Mouse (Mus musculus): ENCODE measurements around the gene Pla2g5. TPM values are rescaled to one million over a fixed set of nuclear protein-coding genes. Genes with fewer than 3 reads are reported as not detected.

Pla2g5 gene
- polyA plus RNA-seq, 2 experiments: not detected

DNA sequence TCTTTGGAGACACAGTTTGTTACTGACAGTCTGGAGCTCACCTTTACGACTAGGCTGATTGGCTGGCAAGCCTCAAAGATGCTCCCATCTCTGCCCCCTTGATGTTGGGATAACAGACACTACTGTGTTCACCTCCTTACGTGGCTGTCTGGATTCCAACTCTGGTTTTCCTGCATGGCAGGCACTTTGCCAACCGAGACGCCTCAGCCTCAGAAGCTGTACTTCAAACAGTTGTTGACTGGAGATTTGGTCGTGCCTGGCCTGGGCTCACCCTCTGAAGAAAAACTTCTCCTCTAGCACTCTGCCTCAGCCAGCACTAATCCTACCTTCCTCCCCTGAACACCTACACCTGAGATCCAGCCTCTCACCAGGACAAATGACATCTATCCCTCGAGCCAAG lies 71.8 kb downstream of the Pla2g5 start:
- DNase-seq (ENCODE audit: low read depth in 3 of 3, low spot score in 3 of 3) (no peak), ATAC-seq (ENCODE audit: insufficient read depth) (no peak)
- no peak overlapping the region for H3K27ac ChIP-seq
- no peak overlapping the region for H3K4me3 ChIP-seq (ENCODE audit: insufficient read depth in 1 of 2, low read depth in 2 of 2, low read length in 2 of 2)
- no peak for TF ChIP-seq EP300 (IDR thresholded peaks at IDR 0.05; ENCODE audit: low read depth)
- TF ChIP-seq CTCF (IDR thresholded peaks at IDR 0.05; ENCODE audit: low read depth): no peak
- no peaks in the 10 kb centered on the region for H3K27me3 ChIP-seq (ENCODE audit: control insufficient read depth, insufficient read depth, low read length)
- WGBS (ENCODE audit: insufficient replicate concordance): 48% methylated on average over 6 of the region's 6 CpGs
- H3K9me3 ChIP-seq (ENCODE audit: control insufficient read depth, low read length): no peaks in the 10 kb centered on the region
- H3K36me3 ChIP-seq (replicated peaks; ENCODE audit: control insufficient read depth, insufficient read depth, low read depth): no peaks in the 10 kb centered on the region
- H3K4me2 ChIP-seq (ENCODE audit: low read depth): no peak overlapping the region
- no peak overlapping the region for H3K9ac ChIP-seq (replicated peaks)
- no peaks in the 10 kb centered on the region for H3K4me1 ChIP-seq (replicated peaks; ENCODE audit: control insufficient read depth in 2 of 2, insufficient read depth in 2 of 2, low read length in 1 of 2)

DNA sequence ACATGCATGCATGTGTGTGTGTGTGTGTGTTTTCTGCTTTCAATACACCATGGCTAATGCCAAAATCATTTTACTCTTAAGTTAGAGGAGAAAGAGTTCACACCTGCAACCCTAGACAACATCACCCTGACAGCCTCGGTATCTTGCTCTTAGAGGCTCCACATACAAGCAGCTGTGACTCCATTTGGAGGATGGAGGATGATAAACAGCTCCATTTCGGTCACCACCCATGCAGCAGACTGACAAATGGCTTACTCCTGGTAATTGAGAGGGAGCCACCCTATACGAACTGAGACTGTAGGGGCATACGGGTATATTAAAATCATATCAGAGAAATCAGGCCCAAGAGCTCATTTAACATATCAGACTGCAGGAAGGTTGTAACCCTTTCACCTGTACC lies 74.9 kb downstream of the Pla2g5 start:
- TF ChIP-seq CTCF (IDR thresholded peaks at IDR 0.05; ENCODE audit: low read depth): no peak
- TF ChIP-seq EP300 (IDR thresholded peaks at IDR 0.05; ENCODE audit: low read depth): no peak
- DNase-seq (ENCODE audit: low read depth in 3 of 3, low spot score in 3 of 3) (no peak), ATAC-seq (ENCODE audit: insufficient read depth) (no peak)
- H3K9me3 ChIP-seq (ENCODE audit: control insufficient read depth, low read length): no peaks in the 10 kb centered on the region
- H3K27me3 ChIP-seq (ENCODE audit: control insufficient read depth, insufficient read depth, low read length): no peaks in the 10 kb centered on the region
- no peak overlapping the region for H3K9ac ChIP-seq (replicated peaks)
- H3K4me2 ChIP-seq (ENCODE audit: low read depth): no peak overlapping the region
- no peak overlapping the region for H3K4me3 ChIP-seq (ENCODE audit: insufficient read depth in 1 of 2, low read depth in 2 of 2, low read length in 2 of 2)
- no peaks in the 10 kb centered on the region for H3K4me1 ChIP-seq (replicated peaks; ENCODE audit: control insufficient read depth in 2 of 2, insufficient read depth in 2 of 2, low read length in 1 of 2)
- no peak overlapping the region for H3K27ac ChIP-seq
- WGBS (ENCODE audit: insufficient replicate concordance): 47% methylated on average over 4 of the region's 4 CpGs
- H3K36me3 ChIP-seq (replicated peaks; ENCODE audit: control insufficient read depth, insufficient read depth, low read depth): no peaks in the 10 kb centered on the region

DNA sequence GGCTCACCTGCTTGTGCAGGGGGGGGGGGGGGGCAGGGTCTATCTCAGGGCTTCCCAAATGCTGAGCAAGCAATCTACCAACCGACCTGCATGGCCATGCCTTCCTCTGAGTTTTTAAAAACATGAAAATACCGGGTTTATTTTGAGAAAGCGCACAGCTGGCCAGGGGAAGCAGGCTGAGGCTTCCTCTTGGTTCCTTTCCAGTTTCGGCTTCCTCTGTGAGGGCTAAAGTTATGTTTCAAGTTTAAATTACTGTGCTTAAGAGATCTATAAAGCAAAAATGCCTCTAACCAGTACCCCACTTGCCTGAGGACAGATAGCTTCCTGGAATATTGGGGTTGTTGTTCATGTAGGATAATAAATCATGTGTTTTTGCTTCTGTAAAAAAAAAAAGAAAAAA lies 77.1 kb downstream of the Pla2g5 start:
- no peaks in the 10 kb centered on the region for H3K4me1 ChIP-seq (replicated peaks; ENCODE audit: control insufficient read depth in 2 of 2, insufficient read depth in 2 of 2, low read length in 1 of 2)
- no peak for TF ChIP-seq CTCF (IDR thresholded peaks at IDR 0.05; ENCODE audit: low read depth)
- no peak for TF ChIP-seq EP300 (IDR thresholded peaks at IDR 0.05; ENCODE audit: low read depth)
- WGBS (ENCODE audit: insufficient replicate concordance): 37% methylated on average over 4 of the region's 4 CpGs
- no peak for ATAC-seq (ENCODE audit: insufficient read depth)
- H3K4me3 ChIP-seq (ENCODE audit: insufficient read depth in 1 of 2, low read depth in 2 of 2, low read length in 2 of 2): no peak overlapping the region
- DNase-seq (ENCODE audit: low read depth in 3 of 3, low spot score in 3 of 3): no peak
- H3K9ac ChIP-seq (replicated peaks): no peak overlapping the region
- H3K4me2 ChIP-seq (ENCODE audit: low read depth): no peak overlapping the region
- H3K9me3 ChIP-seq (ENCODE audit: control insufficient read depth, low read length): no peaks in the 10 kb centered on the region
- H3K36me3 ChIP-seq (replicated peaks; ENCODE audit: control insufficient read depth, insufficient read depth, low read depth): no peaks in the 10 kb centered on the region
- H3K27ac ChIP-seq: no peak overlapping the region
- no peaks in the 10 kb centered on the region for H3K27me3 ChIP-seq (ENCODE audit: control insufficient read depth, insufficient read depth, low read length)

DNA sequence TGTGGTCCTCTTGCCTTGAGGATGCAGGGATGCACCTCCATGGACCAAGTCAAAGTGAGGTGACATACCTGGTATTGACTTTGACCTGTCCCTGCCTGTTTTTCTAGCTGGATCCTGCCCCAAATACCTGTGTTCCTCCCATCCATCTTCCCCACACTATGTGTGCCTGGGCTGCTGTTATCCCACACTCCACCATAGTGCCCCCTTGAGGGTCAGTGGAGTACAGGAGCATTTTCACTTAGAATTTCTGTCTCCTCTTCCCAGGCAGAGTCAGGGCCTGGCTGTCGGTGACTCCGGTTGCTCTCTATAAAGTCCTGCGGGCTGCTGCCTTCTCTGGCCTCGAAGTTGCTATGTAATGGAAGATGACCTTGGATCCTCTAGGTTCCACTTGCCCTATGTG lies 77.6 kb downstream of the Pla2g5 start:
- no peaks in the 10 kb centered on the region for H3K9me3 ChIP-seq (ENCODE audit: control insufficient read depth, low read length)
- DNase-seq (ENCODE audit: low read depth in 3 of 3, low spot score in 3 of 3) (no peak), ATAC-seq (ENCODE audit: insufficient read depth) (no peak)
- H3K9ac ChIP-seq (replicated peaks): no peak overlapping the region
- H3K27ac ChIP-seq: no peak overlapping the region
- H3K36me3 ChIP-seq (replicated peaks; ENCODE audit: control insufficient read depth, insufficient read depth, low read depth): no peaks in the 10 kb centered on the region
- H3K4me3 ChIP-seq (ENCODE audit: insufficient read depth in 1 of 2, low read depth in 2 of 2, low read length in 2 of 2): no peak overlapping the region
- H3K4me1 ChIP-seq (replicated peaks; ENCODE audit: control insufficient read depth in 2 of 2, insufficient read depth in 2 of 2, low read length in 1 of 2): no peaks in the 10 kb centered on the region
- no peaks in the 10 kb centered on the region for H3K27me3 ChIP-seq (ENCODE audit: control insufficient read depth, insufficient read depth, low read length)
- WGBS (ENCODE audit: insufficient replicate concordance): 61% methylated on average over 4 of the region's 4 CpGs
- no peak overlapping the region for H3K4me2 ChIP-seq (ENCODE audit: low read depth)
- TF ChIP-seq CTCF (IDR thresholded peaks at IDR 0.05; ENCODE audit: low read depth): 0 out of 2 replicates have a peak, but pooled peaks have one; percentile 5
- TF ChIP-seq EP300 (IDR thresholded peaks at IDR 0.05; ENCODE audit: low read depth): no peak

DNA sequence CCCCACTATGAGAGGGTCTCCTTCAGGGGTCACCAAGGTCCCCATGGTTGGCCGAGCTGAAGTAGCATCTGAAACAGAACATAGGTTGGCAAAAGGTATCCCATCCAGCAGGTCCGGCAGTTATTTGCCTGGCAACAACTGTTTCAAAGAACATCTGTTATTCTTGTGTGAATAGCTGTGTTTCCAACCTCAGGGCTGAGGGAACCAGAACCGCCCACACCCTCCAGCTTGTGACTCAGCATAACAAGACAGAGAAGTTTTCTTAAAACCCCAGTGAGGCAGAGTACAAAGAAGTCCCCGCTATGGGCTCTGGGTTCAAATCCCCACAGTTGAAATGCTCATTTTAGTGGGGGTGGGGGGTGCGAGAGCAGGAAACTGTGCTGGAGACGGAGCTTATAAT lies 81.2 kb downstream of the Pla2g5 start:
- H3K9ac ChIP-seq (replicated peaks): no peak overlapping the region
- no peak overlapping the region for H3K27ac ChIP-seq
- no peak overlapping the region for H3K4me3 ChIP-seq (ENCODE audit: insufficient read depth in 1 of 2, low read depth in 2 of 2, low read length in 2 of 2)
- no peaks in the 10 kb centered on the region for H3K36me3 ChIP-seq (replicated peaks; ENCODE audit: control insufficient read depth, insufficient read depth, low read depth)
- no peak for TF ChIP-seq EP300 (IDR thresholded peaks at IDR 0.05; ENCODE audit: low read depth)
- no peak for TF ChIP-seq CTCF (IDR thresholded peaks at IDR 0.05; ENCODE audit: low read depth)
- no peaks in the 10 kb centered on the region for H3K9me3 ChIP-seq (ENCODE audit: control insufficient read depth, low read length)
- 58% methylated on average over 6 of the region's 6 CpGs for WGBS (ENCODE audit: insufficient replicate concordance)
- no peak for DNase-seq (ENCODE audit: low read depth in 3 of 3, low spot score in 3 of 3)
- no peaks in the 10 kb centered on the region for H3K4me1 ChIP-seq (replicated peaks; ENCODE audit: control insufficient read depth in 2 of 2, insufficient read depth in 2 of 2, low read length in 1 of 2)
- no peaks in the 10 kb centered on the region for H3K27me3 ChIP-seq (ENCODE audit: control insufficient read depth, insufficient read depth, low read length)
- no peak for ATAC-seq (ENCODE audit: insufficient read depth)
- no peak overlapping the region for H3K4me2 ChIP-seq (ENCODE audit: low read depth)

All from liver, embryonic 14.5 days (tissue).